Mouse (Mus musculus): ENCODE measurements around the gene Lamtor5. TPM values are rescaled to one million over a fixed set of nuclear protein-coding genes. Genes with fewer than 3 reads are reported as not detected.

Lamtor5 gene
- total RNA-seq (2021), result 10 to 100 TPM; 74.0 to 74.6 TPM

- intact Hi-C loops (cut with DNase I), result loop anchor here (2.0 kb wide), 1 partner anchor 54 kb away; the partner anchor contains the start of gene Rbm15
- DNase-seq, result peak; percentile 92 to 93
These were observed at the start of gene Lamtor5 for GRCm38 (mm10) chr3:107278479-107279269. TSS of gene Lamtor5 (plus strand) at chr3:107278858.

- no peak for DNase-seq
- intact Hi-C loops (cut with DNase I), result no loop called here
These were observed 49.4 kb upstream of the Lamtor5 start for GRCm38 (mm10) chr3:107229221-107229620.

- intact Hi-C loops (cut with DNase I), result no loop called here
- peak in 1 of 2 experiments; percentile 24 for DNase-seq
These were observed 48.8 kb upstream of the Lamtor5 start for GRCm38 (mm10) chr3:107229822-107230221.

DNA sequence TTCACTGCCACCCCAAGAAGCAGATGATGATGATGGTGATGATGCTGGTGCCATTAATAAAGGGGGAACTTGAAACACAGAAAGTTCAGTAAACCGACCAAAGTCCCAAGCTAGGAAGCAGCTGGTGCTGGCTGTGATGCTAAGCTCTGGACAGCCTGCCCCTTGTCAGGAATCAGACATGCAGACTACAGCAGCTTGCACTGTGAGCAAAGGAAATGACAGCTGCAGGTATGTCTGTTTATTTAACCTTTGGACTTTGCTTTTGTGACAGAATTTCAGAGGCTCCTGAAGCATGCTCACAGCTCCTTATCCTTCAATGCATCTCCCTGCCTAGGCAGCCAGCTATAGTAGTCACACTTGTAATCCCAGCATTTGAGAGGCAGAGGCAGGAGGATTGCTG lies 48.1 kb upstream of the Lamtor5 start, which contains the start of gene A630076J17Rik:
TSS of gene A630076J17Rik (plus strand) at position 88 of the 400 bp plus-strand sequence.
- no peak for DNase-seq
- intact Hi-C loops (cut with DNase I), result no loop called here

GRCm38 (mm10) chr3:107231202-107231601 lies 47.5 kb upstream of the Lamtor5 start:
- intact Hi-C loops (cut with DNase I), result no loop called here
- DNase-seq, result no peak

- intact Hi-C loops (cut with DNase I), result loop anchor here (1.0 to 2.0 kb wide), 4 partner anchors 27 to 233 kb away; no protein-coding TSS in a partner anchor
- DNase-seq, result peak; percentile 87 to 94
These were observed 45.3 kb upstream of the Lamtor5 start for GRCm38 (mm10) chr3:107233351-107233813.

DNA sequence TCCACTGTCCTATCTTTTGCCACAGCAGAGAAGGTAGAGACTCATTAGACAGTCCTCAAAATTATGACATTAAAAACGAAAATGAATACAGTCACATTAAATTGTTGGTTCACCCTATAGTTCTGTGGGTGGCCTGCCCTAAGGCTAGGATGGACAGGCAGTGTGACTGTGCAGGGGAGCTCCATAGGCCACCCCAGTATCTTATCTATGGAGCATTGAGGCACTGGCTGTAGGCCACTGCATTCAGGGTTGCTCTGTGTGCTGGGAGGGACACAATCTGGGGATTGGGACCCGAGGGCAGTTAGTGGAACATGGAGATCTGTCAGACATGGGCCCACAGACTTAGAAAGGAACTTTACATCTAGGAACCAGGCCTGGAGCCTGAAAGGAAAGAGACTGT lies 44.7 kb upstream of the Lamtor5 start:
- intact Hi-C loops (cut with DNase I), result loop anchor here (1.0 to 2.0 kb wide), 4 partner anchors 27 to 232 kb away; no protein-coding TSS in a partner anchor
- no peak for DNase-seq

GRCm38 (mm10) chr3:107238051-107238450 lies 40.6 kb upstream of the Lamtor5 start:
- no peak for DNase-seq
- intact Hi-C loops (cut with DNase I), result no loop called here

DNA sequence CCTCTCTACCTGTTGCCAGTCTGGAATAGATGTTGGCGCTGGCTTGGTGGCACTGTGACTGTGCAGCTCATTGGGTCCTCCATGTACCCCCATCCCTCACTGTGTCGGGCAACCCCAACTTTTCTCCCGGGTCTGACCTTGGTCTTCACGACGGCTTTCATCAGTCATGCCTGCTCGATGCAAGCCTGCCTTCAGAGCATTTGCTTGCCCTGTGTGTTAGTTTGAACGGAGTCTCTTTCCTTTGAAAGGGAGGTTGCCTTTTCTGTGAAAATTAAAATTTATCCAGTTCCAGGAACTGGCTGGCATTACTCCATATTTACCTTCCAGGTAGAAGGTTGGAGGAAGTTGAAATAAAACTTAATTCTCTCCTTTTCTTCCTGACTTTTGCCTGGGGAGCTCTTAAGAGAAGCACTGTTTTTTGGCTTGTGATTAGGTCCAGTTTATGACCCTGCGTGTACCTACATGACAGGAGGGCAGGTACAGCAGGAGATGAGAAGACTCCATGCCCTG lies 40.1 kb upstream of the Lamtor5 start:
- intact Hi-C loops (cut with DNase I), result no loop called here
- no peak for DNase-seq

DNA sequence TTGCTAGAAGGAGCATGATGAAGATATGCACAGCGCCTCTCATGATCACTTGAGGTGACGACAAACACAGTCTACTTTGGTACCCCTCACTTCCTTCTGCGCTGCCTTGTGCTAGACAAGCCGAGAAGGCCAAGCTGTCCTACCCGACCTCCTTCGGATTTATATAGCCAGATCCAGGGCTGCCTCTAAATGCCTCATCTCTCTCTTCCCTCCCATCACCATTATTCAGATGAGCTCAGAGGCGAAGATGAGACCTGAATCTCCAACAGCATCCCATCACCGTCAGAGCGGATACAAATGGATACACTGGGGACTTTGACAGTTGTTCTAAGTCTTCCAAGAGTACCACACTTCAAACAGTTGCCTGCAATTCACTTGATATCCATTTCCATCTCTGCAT lies 39.1 kb upstream of the Lamtor5 start, which contains the start of gene Prok1:
TSS of gene Prok1 (minus strand) at position 101 of the 400 bp plus-strand sequence.
- DNase-seq, result no peak
- intact Hi-C loops (cut with DNase I), result no loop called here

GRCm38 (mm10) chr3:107241389-107242094 lies 37.1 kb upstream of the Lamtor5 start:
- DNase-seq, result no peak
- intact Hi-C loops (cut with DNase I), result no loop called here

- no peak for DNase-seq
- intact Hi-C loops (cut with DNase I), result no loop called here
These were observed 31.8 kb upstream of the Lamtor5 start for GRCm38 (mm10) chr3:107246876-107247275.

- DNase-seq, result no peak
- intact Hi-C loops (cut with DNase I), result no loop called here
These were observed 29.6 kb upstream of the Lamtor5 start for GRCm38 (mm10) chr3:107249042-107249441.

DNA sequence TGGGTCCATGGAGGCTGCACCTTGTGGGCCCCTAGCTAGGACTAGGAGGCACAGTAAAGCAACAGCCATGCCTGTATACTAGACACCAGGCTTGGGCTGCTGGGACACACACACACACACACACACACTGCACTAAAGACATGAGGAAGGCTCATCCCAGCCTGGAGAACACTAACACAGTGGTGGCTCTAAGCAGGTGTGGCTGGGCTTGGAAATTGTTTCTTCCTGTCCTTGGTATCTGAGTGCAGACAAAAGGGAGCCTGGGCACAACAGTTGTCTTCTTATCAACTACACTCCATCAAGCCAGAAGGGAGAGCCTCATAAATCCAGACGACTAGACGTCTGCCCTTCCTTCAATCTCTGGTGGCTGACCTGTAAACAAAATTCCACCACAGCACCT lies 28.3 kb upstream of the Lamtor5 start:
- intact Hi-C loops (cut with DNase I), result no loop called here
- no peak for DNase-seq

- intact Hi-C loops (cut with DNase I), result no loop called here
- DNase-seq, result peak; percentile 35 to 49
These were observed 26.6 kb upstream of the Lamtor5 start for GRCm38 (mm10) chr3:107252035-107252434.

DNA sequence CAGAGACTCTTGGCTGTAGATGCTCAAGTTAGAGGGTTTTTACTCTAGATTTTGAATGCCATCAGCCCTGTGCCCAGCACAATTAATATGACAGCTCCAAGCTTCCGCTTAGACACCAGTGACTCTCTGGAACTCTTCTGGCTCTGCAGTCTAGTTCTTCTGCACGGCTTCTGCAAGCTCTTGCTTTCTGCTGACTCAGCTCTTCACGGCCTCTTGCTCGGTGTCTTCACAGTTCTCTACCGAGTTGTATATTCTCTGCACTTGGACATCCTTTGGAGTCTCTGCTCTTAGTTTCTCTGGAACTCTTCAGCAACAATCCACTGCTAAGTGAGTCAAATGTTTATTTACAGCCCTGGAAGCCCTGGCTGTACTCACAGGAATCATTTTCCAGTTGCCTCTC lies 24.7 kb upstream of the Lamtor5 start:
- intact Hi-C loops (cut with DNase I), result no loop called here
- DNase-seq, result no peak

- DNase-seq, result no peak
- intact Hi-C loops (cut with DNase I), result no loop called here
These were observed 22.7 kb upstream of the Lamtor5 start for GRCm38 (mm10) chr3:107255992-107256391.

DNA sequence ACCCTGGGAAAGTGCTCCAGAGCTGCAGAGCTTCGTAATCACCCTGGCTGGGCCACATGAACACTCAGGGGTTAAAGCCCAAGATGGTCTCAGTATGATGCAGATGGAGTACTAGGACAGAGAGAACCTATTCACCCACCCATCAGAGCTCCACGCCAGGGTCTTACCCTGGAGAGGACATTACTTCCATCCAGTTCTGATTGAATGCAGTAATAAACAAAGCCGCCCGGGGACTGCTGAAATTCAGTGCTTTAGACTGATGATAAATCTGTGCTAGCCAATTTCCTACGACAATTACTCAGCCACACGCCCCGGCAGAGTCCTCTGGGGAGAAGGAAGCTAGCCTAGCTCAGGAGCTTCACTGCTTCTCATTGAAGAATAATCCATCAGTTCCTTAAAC lies 21.9 kb upstream of the Lamtor5 start:
- DNase-seq, result no peak
- intact Hi-C loops (cut with DNase I), result no loop called here

- intact Hi-C loops (cut with DNase I), result no loop called here
- no peak for DNase-seq
These were observed 20.7 kb upstream of the Lamtor5 start for GRCm38 (mm10) chr3:107257924-107258323.

DNA sequence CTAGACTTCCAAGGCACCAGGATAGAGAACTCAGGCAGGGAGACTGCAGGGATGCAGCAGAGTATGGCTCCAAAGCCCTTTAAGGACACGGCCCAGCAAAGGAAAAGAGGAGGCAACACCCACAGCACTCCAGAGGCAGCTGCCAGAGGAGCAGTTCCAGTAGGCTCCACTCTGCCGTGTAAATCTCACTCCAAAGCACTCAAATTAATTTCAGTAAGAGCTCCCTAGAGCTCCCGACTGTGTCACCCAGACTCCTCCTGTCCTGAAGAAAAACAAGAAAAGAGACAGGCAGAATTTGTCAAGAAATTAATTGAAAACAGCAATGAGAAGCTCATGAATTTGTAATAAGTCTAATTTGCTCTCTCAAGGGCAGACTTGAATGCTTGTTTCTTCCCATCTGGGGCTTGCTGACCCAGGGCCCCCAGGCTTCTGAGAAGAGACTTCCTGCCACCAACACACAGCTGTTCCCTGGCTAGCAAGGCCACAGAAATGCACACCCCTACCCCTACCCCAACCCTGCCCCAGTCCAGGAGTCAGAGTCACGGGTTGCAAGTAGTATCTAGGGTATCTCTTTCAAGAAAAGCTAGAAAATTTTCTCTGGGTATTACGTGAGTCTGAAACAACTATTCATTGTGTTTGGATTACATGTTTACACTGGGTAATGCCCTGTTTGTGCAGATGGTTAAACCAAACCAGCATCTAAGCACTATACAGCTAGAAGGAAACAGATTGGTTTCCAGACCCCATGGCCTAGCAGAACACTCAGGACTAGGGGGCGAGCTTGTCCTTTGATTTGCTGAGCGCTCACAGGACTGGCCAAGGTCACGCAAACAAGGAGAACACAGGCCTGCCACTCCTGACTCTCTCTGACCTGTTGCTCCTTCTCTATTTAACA lies 17.5 kb upstream of the Lamtor5 start:
- DNase-seq, result peak; percentile 40 to 52

More for the DNA sequence above, 17.5 kb upstream of the Lamtor5 start:
- intact Hi-C loops (cut with DNase I), result no loop called here

Measured in heart, postnatal 10 days (tissue).